Mouse (Mus musculus) neural tube, embryonic 14.5 days (tissue): Measurements from ENCODE around the gene Qrfpr. TPM values are rescaled to one million over a fixed set of nuclear protein-coding genes. Genes with fewer than 3 reads are reported as not detected.

Experiments
- polyA plus RNA-seq: library from polyadenylated mRNA; unstranded; fragments of >200 nt; fragmentation: Nextera tagmentation; extraction: Ambion mirVana; gene quantifications from 2 replicates; pipeline ENCODE4 v1.2.1, GENCODE M21; 2014

The Qrfpr gene
- polyA plus RNA-seq, 1 experiment from 2014 or later, result 2.5 TPM

Other genes with a start within 250 kb of the Qrfpr start
- gene Mccc1, start 221.6 kb downstream of the Qrfpr start, polyA plus RNA-seq, result 32.1 and 33.7 TPM in 2 replicates
- gene Ccdc144b, start 168.8 kb downstream of the Qrfpr start, polyA plus RNA-seq, result not detected in 2 replicates
- gene Acad9, start 156.3 kb downstream of the Qrfpr start, polyA plus RNA-seq, result 82.9 and 90.6 TPM in 2 replicates
- 18.6 and 24.2 TPM in 2 replicates for gene D3Ertd254e, start 71.3 kb downstream of the Qrfpr start, polyA plus RNA-seq